Mouse (Mus musculus): ENCODE results near the gene Gpi1.

DNA sequence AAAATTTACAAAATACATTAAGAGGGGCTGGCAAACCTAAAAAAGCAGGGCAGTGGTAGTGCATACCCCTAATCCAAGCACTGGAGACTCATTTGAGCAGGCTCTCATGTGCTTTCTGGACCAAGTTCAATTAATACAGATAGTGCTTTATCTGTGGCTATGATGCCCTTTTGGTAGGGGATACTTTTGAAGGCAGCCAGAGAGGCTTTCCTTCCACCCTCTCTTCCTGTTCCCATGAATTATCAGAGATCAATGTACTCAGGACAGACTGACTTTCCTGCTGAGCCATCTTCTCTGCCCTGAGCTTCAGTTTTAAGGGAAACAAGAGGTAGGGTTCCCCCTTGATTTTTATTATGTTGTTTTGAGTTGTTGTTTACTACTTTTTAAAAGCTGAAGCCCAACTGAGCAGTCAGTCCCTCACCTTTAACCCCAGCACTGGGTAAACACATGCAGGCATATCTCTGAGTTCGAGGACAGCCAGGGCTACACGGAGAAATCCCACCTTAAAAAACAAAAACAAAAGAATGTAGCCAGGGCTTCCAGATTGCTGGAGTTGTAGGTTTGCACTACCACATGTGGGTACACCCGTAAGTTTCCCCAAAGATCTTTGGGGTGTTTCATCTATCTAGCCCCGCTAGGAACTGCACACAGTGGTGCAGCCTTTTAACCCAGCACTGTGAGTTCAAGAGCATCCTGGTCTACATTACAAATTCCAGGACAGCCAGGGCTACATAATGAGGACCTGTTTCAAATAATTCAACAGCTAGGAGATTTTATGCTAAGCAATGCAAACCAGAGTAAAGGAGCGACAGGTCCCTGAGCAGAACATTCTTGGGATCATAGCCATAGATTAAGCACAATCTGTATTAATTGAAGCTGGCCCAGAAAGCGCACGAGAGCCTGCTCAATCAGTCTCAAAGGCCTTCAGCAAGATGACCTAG is 2.9 kb upstream of the Gpi1 start:
- TF ChIP-seq ELF1 (IDR thresholded peaks at IDR 0.05; ENCODE audit: low read depth, low read length) (no peak), CTCF (conservative IDR thresholded peaks at IDR 0.05 in 1 of 2, IDR thresholded peaks at IDR 0.05 in 1 of 2; ENCODE audit: low read depth in 2 of 2, low read length in 2 of 2) (no peak), MAX (IDR thresholded peaks at IDR 0.05; ENCODE audit: low read length) (0 out of 2 replicates have a peak, but pooled peaks have one; percentile 34)
